Mouse (Mus musculus): ENCODE measurements around the gene Ric8b.

Ric8b gene

GRCm38 (mm10) chr10:84963126-84963525 lies 45.7 kb downstream of the Ric8b start:
- no peak for DNase-seq

GRCm38 (mm10) chr10:84963726-84964125 lies 46.3 kb downstream of the Ric8b start:
- DNase-seq, result no peak

DNA sequence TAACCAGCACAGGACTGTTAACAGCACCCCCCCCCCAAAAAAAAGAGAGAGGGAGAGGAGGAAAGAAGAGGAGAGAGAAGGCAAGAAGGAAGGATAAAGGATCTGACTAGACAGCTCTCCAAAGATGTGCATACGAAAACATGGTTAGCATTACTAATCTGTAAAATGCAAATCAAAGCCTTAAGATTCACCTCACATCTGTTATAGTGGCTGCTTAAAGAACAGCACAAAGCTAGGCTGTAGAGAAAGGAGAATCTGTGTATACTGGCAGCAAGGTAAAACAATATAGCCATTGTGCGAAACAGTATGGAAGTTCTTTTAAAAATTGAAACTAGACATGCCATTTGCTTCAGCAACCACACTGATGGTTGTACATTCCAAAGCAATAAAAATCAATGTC lies 49.1 kb downstream of the Ric8b start:
- DNase-seq, result no peak

DNA sequence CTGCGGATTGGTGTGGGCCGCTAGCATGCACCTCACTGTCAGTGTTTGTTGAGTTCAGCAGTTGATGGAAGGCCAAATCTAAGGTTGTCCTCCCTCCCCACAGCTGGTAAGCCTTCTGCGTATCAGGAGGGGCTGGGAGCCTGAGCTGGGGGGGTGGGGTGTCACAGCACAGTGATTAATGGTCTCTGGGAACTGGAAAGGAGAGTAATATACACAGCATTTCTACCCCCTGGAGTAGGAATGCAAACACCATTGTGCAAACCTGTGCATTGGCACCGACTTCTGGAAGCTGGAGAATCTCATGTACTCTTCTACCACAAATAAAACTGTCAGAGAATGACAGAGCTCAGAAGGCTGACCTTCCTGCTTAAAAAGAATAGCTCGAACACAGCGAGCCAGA lies 50.2 kb downstream of the Ric8b start:
- peak; percentile 31 to 38 for DNase-seq

GRCm38 (mm10) chr10:84968852-84969704 lies 51.7 kb downstream of the Ric8b start:
- peak in 1 of 2 experiments; percentile 47 for DNase-seq

GRCm38 (mm10) chr10:84975264-84975663 lies 57.8 kb downstream of the Ric8b start:
- no peak for DNase-seq

DNA sequence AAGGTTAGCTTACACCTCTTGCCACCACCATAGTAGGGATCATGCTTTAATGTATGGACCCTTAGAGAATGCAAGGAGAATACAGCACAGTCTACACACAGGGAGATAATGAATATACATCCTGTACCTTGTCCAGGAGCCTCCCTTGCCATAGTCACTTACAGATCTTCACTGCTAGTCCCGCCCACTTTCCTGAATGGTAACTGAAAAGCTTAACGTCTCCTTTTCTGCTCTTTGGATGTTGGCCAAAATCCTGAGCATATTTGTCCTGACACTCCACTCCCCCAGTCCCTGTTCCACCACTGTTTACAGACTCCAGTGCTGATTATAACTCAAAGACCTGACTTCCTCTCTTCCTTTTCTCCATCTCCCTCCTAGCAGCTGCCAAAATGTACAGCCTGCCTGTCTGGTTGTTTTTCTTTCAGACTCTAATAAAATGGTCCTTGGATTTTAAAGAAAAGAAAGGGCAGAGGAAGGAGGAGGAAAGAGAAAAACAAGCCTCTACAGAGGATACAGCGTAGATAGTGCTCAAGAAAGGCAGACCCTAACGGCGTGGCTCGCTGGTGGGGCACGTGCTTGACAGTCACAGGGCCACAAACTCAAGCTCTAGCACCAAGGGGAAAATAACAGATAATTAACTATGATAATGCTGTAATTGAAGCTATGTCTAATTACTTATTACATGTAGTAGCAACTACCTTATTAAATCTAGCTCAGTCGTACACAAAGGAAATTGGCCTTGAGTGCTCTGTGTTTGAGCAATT lies 59.4 kb downstream of the Ric8b start:
- DNase-seq, result peak in 1 of 2 experiments; percentile 18

DNA sequence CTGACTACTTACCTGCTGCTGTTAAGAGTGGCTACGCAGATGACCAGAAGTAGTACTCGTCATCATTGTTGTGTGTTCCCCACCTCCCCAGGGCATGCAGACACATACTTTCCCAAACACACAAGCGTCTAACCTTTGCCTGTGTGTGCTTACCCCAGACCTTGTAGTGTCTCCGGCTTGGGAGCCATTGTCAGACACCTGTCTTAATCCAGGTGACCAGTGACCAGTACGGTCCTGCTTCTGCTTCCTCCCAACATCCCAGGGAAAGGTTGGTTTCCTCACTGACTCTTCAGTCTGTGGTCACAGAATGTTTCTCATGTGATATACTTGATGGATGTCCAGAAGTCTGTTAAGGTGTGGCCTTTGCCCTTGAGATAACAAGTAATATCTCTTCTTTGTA lies 62.9 kb downstream of the Ric8b start:
- no peak for DNase-seq

GRCm38 (mm10) chr10:84981441-84981840 lies 64.0 kb downstream of the Ric8b start:
- no peak for DNase-seq

- no peak for DNase-seq
These were observed 65.3 kb downstream of the Ric8b start for GRCm38 (mm10) chr10:84982675-84983074.

- peak; percentile 26 to 79 for DNase-seq
These were observed 68.5 kb downstream of the Ric8b start for GRCm38 (mm10) chr10:84985956-84986355.

- no peak for DNase-seq
These were observed 70.2 kb downstream of the Ric8b start for GRCm38 (mm10) chr10:84987666-84988065.

DNA sequence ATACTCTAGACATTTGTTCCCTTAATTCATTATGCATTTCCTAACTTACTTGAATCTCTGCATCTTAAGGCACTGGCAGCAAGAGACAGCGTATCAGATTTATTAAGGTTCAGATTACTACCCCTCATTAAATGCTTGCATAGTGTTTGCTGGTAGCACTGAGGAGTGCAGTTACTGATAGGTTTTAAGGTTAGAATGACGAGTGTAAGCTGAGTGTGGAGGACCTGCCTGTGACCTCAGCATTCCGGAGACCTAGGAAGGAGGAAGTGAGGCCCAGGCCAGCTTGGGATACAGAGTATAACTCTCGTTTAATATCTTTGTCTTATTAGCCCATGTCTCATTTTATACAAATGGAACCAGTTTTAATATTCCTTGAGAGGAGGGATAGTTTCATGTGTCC lies 71.2 kb downstream of the Ric8b start:
- no peak for DNase-seq

- DNase-seq, result no peak
These were observed 76.9 kb downstream of the Ric8b start for GRCm38 (mm10) chr10:84994346-84994745.

DNA sequence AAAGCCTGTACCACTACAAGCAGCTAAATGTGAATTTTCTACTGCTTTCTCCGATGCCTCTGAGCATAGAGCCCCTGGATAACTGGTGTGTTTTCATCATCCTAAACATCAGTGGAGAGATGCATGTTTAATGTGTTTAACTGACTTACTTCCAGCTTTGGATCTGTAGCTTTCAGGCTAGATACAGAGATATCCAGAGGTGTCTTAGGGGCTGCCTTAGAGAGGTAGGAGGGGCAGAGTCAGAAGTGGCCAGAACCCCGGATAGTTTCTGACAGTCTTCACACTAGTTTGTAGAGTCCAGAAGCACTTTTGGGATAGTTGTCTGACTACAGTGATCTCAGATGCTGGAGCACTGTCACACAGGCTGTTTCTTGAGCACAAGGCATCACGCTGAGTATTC lies 77.6 kb downstream of the Ric8b start:
- DNase-seq, result no peak

GRCm38 (mm10) chr10:84996366-84996765 lies 79.0 kb downstream of the Ric8b start:
- DNase-seq, result no peak

- no peak for DNase-seq
These were observed 80.3 kb downstream of the Ric8b start for GRCm38 (mm10) chr10:84997571-84998224.

- DNase-seq, result no peak
These were observed 80.8 kb downstream of the Ric8b start for GRCm38 (mm10) chr10:84998225-84998579.

- no peak for DNase-seq
These were observed 84.5 kb downstream of the Ric8b start for GRCm38 (mm10) chr10:85001920-85002319.

- no peak for DNase-seq
These were observed 86.0 kb downstream of the Ric8b start for GRCm38 (mm10) chr10:85003190-85004026.

GRCm38 (mm10) chr10:85006573-85007310 lies 89.3 kb downstream of the Ric8b start:
- DNase-seq, result no peak
